Mouse (Mus musculus): ENCODE results near the gene Inf2. TPM values are rescaled to one million over a fixed set of nuclear protein-coding genes. Genes with fewer than 3 reads are reported as not detected.
A peak's percentile ranks its signal among the peaks of the same experiment; 100 is the strongest.

Gene Inf2
- polyA plus RNA-seq, 1 experiment from 2014 or later = 4.3 TPM

DNA sequence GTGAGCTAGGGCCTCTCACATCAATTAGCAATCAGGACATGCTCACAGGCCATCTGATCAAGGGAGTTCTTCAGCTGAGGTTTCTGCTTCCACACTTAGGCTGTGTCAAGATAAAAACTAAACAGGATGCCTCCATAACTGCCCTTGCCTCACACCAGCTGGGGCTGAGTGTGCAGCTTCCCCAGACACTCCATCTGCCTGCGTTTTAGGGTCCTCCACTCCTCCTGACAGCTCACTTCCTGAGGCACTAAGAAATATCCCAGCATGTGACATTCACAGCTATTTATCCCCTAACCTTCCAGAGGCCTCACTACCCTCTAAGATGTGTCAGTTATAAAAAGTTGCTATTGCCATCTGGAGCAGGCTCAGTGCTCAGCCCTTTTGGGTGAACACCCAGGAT, 42.9 kb downstream of the Inf2 start:
- H3K27ac ChIP-seq = peak overlapping the region; percentile 57; the same call in 1 of the 2 replicates
- no peaks in the 10 kb centered on the region for H3K36me3 ChIP-seq
- H3K9ac ChIP-seq = no peak overlapping the region
- H3K4me2 ChIP-seq = no peak overlapping the region
- H3K4me1 ChIP-seq = peaks cover 35% of the 10 kb centered on the region
- WGBS = 26% methylated on average over 1 of the region's 1 CpGs
- no peaks in the 10 kb centered on the region for H3K9me3 ChIP-seq
- H3K4me3 ChIP-seq (replicated peaks) = no peak overlapping the region
- ATAC-seq (ENCODE audit: insufficient read depth, low FRiP score, low read depth) = no peak
- H3K27me3 ChIP-seq (replicated peaks) = no peaks in the 10 kb centered on the region

DNA sequence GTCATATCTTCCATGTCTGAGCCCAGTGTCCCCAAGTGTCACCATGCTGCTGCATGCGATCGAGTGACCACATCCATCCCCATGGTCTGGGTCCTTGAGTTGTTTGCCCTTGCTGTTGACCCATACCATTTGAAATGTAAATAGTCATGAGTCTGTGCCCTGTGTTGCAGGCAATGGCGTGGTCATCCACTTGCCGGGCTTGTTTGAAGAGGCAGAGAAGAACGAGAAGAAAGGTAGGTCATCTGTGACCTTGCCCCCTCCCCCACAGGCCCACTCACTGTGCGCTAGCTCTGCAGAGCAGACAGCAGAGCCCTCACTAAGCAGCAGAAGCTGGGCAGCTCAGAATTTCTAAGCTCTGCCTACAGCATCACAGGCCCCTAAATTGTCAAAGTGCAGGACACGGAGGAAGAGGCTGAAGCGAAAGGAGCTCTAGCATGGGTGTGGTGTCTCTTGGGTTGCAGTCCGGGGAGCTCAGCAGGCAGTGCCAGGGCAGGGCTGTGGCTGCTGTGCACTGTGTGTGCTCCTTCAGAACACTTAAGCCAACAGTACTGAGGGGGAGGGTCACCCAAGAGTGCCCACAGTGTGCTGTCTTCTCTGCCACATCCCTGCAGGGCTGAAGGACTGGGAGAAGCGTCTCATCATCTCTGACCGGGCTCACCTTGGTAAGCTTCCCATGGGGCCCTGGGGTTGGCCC, 43.6 kb downstream of the Inf2 start:
- Histone ChIP-seq H3K9me3 (no peaks in the 10 kb centered on the region), H3K27me3 (replicated peaks) (no peaks in the 10 kb centered on the region), H3K4me3 (replicated peaks) (no peak overlapping the region), H3K9ac (no peak overlapping the region), H3K36me3 (no peaks in the 10 kb centered on the region), H3K4me1 (peaks cover 28% of the 10 kb centered on the region), H3K4me2 (no peak overlapping the region), H3K27ac (peak overlapping the region; percentile 57; the same call in 1 of the 2 replicates)
- ATAC-seq (ENCODE audit: insufficient read depth, low FRiP score, low read depth) = no peak
- WGBS = 54% methylated on average over 11 of the region's 11 CpGs

DNA sequence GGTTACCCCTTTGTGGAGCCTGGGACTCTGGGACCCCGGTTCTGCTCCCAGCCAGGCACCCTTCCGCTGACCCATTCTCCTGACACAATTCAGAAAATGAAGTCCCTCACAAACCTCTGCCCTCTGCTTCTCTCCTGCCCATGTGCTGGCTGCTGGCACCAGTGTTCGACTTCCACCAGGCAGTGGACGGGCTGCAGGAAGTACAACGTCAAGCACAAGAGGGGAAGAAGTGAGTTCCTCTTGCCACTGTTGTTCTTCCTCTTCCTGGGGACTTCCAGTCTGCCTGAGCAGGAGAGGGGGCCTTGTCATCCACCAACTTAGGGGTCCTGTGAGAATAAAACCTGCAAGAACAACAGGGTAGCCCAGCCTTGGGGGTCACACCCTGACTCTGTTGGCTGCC, 44.3 kb downstream of the Inf2 start:
- Histone ChIP-seq H3K36me3 (no peaks in the 10 kb centered on the region), H3K4me3 (replicated peaks) (no peak overlapping the region), H3K27me3 (replicated peaks) (no peaks in the 10 kb centered on the region), H3K9ac (no peak overlapping the region), H3K4me1 (peaks cover 28% of the 10 kb centered on the region), H3K4me2 (no peak overlapping the region), H3K9me3 (no peaks in the 10 kb centered on the region), H3K27ac (no peak overlapping the region)
- ATAC-seq (ENCODE audit: insufficient read depth, low FRiP score, low read depth) = no peak
- whole genome bisulfite sequencing = 77% methylated on average over 5 of the region's 5 CpGs

DNA sequence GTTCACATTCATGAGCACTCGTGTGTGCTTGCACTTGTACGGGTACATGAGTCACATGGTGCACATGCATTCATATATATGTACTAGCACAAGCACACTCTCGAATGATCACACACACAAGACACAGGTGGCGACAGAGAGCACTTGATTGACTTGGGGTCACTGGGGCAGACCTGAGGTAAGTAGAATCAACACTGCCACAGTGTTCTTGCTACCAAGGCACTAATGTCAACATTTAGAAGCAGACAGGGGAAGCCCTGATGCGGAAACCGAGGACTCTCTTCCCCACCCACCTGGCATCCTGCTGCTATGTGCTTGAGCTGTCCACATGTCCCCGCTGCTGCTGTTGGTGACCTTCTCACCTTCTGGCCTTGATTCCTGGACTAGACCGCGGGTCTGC, 45.1 kb downstream of the Inf2 start:
- no peak for ATAC-seq (ENCODE audit: insufficient read depth, low FRiP score, low read depth)
- WGBS = 62% methylated on average over 9 of the region's 9 CpGs
- H3K9me3 ChIP-seq = no peaks in the 10 kb centered on the region

DNA sequence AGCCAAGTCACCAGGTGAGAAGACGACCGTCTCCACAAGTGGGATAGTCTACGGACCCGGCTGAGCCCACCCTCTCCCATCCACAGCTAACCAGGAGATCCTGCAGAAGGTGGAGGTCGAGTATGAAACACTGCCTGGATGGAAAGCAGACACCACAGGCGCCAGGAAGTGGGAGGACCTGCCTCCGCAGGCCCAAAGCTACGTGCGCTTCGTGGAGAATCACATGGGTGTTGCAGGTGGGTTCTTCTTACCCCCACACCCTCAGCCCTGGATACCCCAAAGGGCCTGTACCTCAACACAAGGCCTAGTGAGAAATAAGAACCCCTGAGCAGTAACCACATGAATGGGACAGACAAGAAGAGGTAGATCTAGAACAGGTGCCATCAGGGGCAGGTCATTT, 50.9 kb downstream of the Inf2 start:
- Histone ChIP-seq H3K27me3 (replicated peaks) (no peaks in the 10 kb centered on the region), H3K36me3 (no peaks in the 10 kb centered on the region), H3K4me1 (peaks cover 6% of the 10 kb centered on the region), H3K27ac (no peak overlapping the region), H3K9ac (no peak overlapping the region), H3K9me3 (no peaks in the 10 kb centered on the region), H3K4me3 (replicated peaks) (no peak overlapping the region), H3K4me2 (no peak overlapping the region)
- no peak for ATAC-seq (ENCODE audit: insufficient read depth, low FRiP score, low read depth)
- WGBS = 79% methylated on average over 10 of the region's 10 CpGs

More for the DNA sequence above, 45.1 kb downstream of the Inf2 start:
- Histone ChIP-seq H3K9ac (no peak overlapping the region), H3K27ac (no peak overlapping the region), H3K4me2 (no peak overlapping the region), H3K4me3 (replicated peaks) (no peak overlapping the region), H3K4me1 (peaks cover 27% of the 10 kb centered on the region), H3K36me3 (no peaks in the 10 kb centered on the region), H3K27me3 (replicated peaks) (no peaks in the 10 kb centered on the region)

DNA sequence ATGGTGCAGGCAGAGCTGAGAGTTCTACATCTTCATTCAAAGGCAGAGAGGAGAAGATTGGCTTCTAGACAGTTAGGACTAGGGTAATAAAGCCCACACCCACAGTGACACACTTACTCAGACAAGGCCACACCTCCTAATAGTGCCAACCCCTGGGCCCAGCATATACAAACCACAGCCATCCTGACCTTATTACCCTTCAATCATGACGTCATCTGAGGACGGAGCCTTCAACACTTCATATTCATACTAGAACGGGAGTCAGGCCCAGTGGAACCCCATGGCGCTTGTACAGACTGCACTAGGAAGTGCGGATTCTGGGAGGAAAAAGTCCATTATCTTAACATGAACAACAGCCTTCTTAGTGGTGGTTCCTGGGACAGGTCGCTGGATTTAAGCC, 54.5 kb downstream of the Inf2 start:
- no peak overlapping the region for H3K4me3 ChIP-seq (replicated peaks)
- no peak overlapping the region for H3K27ac ChIP-seq
- no peaks in the 10 kb centered on the region for H3K9me3 ChIP-seq
- no peak overlapping the region for H3K9ac ChIP-seq
- WGBS = 92% methylated on average over 6 of the region's 6 CpGs
- H3K27me3 ChIP-seq (replicated peaks) = no peaks in the 10 kb centered on the region
- H3K36me3 ChIP-seq = peaks cover 4% of the 10 kb centered on the region; the same call in 1 of the 2 replicates
- no peak for ATAC-seq (ENCODE audit: insufficient read depth, low FRiP score, low read depth)
- H3K4me1 ChIP-seq = peaks cover 18% of the 10 kb centered on the region
- H3K4me2 ChIP-seq = no peak overlapping the region

DNA sequence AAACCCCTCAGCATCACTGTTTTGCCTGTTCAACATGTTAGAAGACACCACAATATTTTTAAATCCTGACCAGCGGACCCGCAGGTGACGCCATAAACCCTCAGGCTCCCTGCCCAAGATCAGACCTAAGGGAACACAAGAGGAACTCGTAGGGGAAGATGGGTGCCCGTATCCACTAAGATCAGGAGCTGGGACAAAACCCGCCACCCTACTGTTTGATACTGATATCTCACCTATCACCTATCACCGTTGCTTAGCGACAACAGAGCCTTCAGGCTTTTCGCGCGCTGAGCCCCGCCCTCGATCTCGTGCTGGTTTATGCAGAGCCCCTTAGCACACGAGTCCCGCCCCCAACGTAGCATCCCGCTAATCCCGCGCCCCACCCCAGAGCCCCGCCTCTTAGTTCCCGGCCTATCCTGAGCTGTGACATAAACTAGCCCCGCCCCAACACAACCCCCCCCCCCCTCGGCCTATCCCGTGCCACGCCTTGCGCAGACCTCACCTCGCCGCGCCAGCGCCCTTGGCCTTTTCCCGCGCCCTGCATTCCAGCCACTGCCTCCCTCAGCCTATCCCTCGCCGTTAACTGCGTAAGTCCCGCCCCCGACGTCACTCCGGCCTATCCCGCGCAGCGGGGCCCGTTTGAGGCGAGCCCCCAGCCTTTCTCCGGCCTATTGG, 55.7 kb downstream of the Inf2 start, which contains the start of gene Siva1:
TSS of gene Siva1 (plus strand) at position 500 of the 675 bp plus-strand sequence.
- Histone ChIP-seq H3K4me1 (peaks cover 18% of the 10 kb centered on the region), H3K9ac (peak within 1 kb of the TSS; percentile 82), H3K27me3 (replicated peaks) (no peaks in the 10 kb centered on the region), H3K4me3 (replicated peaks) (peak within 1 kb of the TSS; percentile 83), H3K4me2 (peak within 1 kb of the TSS; percentile 87), H3K36me3 (peaks cover 11% of the 10 kb centered on the region), H3K27ac (peak within 1 kb of the TSS; percentile 91), H3K9me3 (no peaks in the 10 kb centered on the region)
- ATAC-seq (ENCODE audit: insufficient read depth, low FRiP score, low read depth) = peak; percentile 97
- WGBS = 2% methylated on average over 46 of the region's 46 CpGs

DNA sequence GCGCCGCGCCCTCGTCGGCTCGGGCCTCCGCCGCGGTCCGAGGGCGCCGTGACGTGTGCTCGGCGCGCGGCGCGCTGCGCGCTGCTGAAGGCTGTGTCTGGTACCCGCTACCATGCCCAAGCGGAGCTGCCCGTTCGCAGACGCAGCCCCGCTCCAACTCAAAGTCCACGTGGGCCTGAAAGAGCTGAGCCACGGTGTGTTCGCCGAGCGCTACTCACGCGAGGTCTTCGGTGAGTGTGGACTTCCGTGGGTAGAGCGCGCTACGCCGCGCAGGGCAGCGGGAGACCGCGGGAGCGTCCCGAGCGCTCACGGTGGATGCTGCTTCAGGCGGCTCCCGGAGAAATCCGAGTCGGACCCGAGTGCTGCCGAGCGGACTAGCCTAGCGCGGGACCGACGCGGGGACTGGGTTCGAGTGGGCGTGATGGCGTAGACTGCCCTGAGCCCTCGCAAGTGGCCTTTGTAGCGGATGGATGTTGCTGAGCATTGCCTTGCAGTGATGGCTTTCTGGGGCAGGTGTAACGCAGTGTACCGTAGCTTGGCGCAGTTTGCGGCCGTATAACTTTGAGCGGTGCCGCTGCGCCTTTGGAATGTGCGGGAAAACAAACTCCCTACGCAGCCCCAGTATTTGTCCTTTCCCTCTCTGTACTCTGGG, 56.4 kb downstream of the Inf2 start:
- Histone ChIP-seq H3K36me3 (peaks cover 11% of the 10 kb centered on the region), H3K27me3 (replicated peaks) (no peaks in the 10 kb centered on the region), H3K4me2 (peak overlapping the region; percentile 87), H3K4me1 (peaks cover 18% of the 10 kb centered on the region), H3K9ac (peak overlapping the region; percentile 82), H3K27ac (peak overlapping the region; percentile 91), H3K4me3 (replicated peaks) (peak overlapping the region; percentile 83), H3K9me3 (no peaks in the 10 kb centered on the region)
- peak; percentile 6 for ATAC-seq (ENCODE audit: insufficient read depth, low FRiP score, low read depth)
- WGBS = under 1% methylated on average over 75 of the region's 75 CpGs

DNA sequence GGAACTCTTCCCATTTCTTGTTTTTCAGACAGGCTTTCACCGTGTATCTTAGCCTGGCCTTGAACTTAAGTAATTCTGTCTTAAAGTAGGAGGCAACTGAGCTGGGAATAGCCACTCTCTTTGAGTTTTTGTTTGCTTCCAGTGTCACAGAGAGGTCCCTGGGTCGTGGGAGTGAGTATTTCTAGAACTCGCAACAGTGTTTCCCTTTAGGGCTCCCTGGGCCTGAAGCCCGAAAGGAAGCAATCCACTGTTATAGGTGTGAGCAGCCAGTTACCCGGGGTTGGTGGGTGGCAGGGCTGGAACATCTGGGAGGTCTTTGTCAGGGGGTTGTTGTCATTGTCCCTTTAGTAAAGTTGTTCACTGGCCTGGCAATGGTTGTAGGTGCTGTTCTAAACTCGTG, 57.6 kb downstream of the Inf2 start:
- Histone ChIP-seq H3K4me1 (peaks cover 18% of the 10 kb centered on the region), H3K9me3 (no peaks in the 10 kb centered on the region), H3K27ac (no peak overlapping the region), H3K27me3 (replicated peaks) (no peaks in the 10 kb centered on the region), H3K9ac (no peak overlapping the region; the same call in 1 of the 2 replicates), H3K4me2 (peak overlapping the region; percentile 87), H3K4me3 (replicated peaks) (peak overlapping the region; percentile 83), H3K36me3 (peaks cover 11% of the 10 kb centered on the region)
- 41% methylated on average over 6 of the region's 6 CpGs for WGBS
- ATAC-seq (ENCODE audit: insufficient read depth, low FRiP score, low read depth) = no peak

DNA sequence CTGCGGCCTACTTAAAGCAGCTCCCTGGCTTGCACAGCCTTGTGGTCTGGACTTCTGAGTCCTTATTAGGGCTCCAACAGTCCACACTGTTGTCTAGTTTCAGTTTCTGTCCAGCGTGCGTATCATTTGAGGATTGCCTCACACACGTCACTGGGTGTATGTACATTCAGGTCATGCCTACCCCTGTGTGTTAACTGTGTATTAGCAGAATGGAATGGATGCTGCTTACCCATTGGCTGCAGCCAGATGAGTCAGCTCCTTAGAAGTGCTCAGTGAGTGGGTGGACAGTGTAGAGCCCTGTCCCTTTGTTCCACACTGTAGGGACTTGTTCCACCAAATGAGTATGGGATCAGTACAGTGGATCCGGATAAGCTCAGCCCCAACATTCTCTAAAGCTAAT, 59.5 kb downstream of the Inf2 start:
- Histone ChIP-seq H3K27ac (no peak overlapping the region), H3K9me3 (no peaks in the 10 kb centered on the region), H3K4me3 (replicated peaks) (no peak overlapping the region), H3K36me3 (peaks cover 24% of the 10 kb centered on the region), H3K9ac (no peak overlapping the region), H3K27me3 (replicated peaks) (no peaks in the 10 kb centered on the region), H3K4me2 (no peak overlapping the region), H3K4me1 (peaks cover 18% of the 10 kb centered on the region)
- ATAC-seq (ENCODE audit: insufficient read depth, low FRiP score, low read depth) = no peak
- WGBS = 85% methylated on average over 5 of the region's 5 CpGs

DNA sequence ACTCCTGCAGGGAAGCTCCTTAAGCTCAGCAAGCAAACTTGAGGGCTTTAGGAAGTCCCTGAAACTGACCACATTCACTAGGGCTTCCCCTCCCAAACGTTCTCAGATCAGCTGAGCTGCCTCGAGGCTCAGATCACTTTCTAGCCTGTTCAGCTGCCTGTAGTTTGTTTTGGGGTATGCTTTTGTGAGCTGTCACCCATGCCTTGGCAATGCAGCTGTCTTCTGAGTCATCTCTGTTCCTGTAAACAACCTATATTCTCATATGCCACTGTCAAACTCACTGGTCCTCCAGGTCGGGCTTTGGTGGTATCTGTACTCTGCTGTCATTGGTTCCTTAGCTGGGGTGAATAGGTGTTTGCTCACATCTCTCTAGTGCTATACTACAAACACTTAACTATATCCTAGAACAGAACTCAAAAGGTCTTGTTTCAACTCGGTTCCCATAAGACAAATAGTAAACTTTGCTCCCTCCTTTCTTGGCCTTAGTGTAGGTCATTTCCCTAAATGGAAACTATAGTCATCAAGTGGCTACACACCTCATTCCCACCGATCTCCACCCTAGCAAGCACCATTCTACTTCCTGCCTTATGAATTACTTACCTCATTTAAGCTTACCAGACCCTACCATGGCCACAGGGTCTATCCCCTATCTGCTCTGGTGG, 63.3 kb downstream of the Inf2 start:
- WGBS = 72% methylated on average over 5 of the region's 5 CpGs

More for the DNA sequence above, 63.3 kb downstream of the Inf2 start:
- Histone ChIP-seq H3K9me3 (no peaks in the 10 kb centered on the region), H3K4me2 (no peak overlapping the region), H3K27me3 (replicated peaks) (no peaks in the 10 kb centered on the region), H3K4me1 (peaks cover 10% of the 10 kb centered on the region; the same call in 1 of the 2 replicates), H3K9ac (no peak overlapping the region), H3K27ac (no peak overlapping the region), H3K4me3 (replicated peaks) (no peak overlapping the region), H3K36me3 (peaks cover 57% of the 10 kb centered on the region)
- ATAC-seq (ENCODE audit: insufficient read depth, low FRiP score, low read depth) = no peak
